Mouse (Mus musculus): ENCODE measurements at regions not wholly inside any gene's neighbourhood (a gene's known extent, or its start where the extent isn't known, plus 50 kb on each side); places are given as distances from the start of the nearest gene placed in this dataset.

DNA sequence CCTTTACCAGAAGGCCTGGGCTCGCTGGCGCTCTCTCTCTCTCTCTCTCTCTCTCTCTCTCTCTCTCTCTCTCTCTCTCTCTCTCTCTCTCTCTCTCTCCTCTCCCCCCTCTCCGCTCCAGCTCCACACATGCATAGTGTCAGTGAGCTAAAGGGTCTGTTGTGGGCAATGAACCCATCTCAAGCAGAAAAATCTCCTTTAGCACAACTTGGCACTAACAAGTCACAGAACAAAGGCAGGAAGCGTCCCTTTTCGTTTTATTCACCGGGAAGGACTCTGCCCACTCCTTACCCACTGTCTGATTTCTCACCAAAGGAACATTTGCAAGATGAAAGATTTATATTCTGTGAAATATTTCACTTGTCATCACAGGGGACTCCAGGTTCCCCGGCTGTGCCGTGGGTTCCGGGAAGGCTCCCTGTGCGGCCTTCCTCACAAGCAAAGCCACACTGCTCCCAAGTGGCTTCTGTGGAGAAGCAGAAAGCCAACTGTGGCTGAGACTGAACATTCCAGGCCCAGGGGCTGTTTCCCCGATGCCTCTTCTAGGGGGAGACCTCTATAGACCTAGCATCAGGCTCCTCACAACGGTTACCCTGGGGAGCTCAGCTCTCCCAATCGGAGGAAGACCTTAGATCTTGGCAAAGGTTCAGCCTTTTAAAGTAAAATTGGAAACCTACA, 253.2 kb upstream of the Spred2 start:
- no peak for DNase-seq (ENCODE audit: low spot score)

DNA sequence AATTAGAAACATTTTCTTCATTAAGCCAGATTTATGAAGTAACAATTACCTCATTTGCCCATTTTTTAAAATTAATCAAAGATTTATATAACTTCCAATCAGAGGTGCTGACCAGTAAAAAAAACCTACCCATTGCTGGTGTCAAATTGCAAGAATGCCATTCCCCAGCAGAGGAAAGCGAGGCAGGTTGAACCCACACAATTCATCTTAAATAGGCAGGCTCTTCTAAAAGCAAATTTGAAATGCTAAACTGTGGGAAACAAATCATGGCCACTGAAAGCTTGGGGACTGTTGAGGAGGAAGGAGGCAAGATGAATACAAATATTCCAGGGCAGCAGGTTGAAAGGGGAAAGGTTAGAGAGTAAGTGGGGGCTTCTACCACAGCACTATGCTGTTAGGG, 251.2 kb upstream of the Spred2 start:
- no peak for DNase-seq (ENCODE audit: low spot score)

- no peak for DNase-seq (ENCODE audit: low spot score)
Measured at GRCm38 (mm10) chr11:19676514-19676913, 247.7 kb upstream of the Spred2 start.

DNA sequence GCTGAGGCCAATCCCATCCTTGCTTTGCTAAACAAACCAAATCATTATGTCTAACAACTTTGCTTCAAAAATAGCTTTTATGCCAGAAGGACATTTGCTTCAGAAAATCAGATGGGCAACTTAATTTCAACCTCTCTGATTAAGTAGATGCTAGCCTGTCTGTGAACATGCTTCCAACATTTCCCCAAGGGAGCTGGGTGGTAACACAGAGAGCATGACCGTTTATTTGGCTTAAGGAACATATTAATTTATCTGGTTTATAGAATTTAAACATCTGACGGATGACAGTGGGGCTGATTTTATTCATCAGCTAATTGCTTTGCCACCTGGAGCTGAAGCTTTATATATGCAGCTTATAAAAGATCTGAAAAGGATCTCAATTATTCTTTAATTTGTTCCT, 245.1 kb upstream of the Spred2 start:
- DNase-seq (ENCODE audit: low spot score): no peak

GRCm38 (mm10) chr11:19679669-19680068, 244.5 kb upstream of the Spred2 start:
- DNase-seq (ENCODE audit: low spot score): no peak

GRCm38 (mm10) chr11:19701198-19701597, 223.0 kb upstream of the Spred2 start:
- DNase-seq (ENCODE audit: low spot score): no peak

DNA sequence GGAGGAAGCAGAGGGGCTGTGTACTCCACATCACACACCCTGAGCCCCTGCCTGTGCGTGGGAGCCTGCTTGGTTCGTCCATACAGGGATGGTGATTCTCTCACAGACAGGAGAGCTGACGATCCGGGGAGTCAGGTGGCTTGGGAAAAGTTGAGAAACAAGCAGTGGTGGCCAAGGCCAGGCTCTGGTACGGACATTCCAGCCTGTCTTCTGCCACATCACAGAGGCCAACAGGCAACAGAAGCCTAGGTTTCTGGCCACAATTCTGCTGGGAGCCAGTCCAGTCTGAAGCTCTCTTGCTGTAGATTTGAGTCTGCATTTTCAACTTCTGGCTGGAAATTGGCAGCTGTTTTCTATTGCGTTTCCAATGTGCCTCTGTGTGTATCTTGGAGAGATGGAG, 215.4 kb upstream of the Spred2 start:
- no peak for DNase-seq (ENCODE audit: low spot score)

DNA sequence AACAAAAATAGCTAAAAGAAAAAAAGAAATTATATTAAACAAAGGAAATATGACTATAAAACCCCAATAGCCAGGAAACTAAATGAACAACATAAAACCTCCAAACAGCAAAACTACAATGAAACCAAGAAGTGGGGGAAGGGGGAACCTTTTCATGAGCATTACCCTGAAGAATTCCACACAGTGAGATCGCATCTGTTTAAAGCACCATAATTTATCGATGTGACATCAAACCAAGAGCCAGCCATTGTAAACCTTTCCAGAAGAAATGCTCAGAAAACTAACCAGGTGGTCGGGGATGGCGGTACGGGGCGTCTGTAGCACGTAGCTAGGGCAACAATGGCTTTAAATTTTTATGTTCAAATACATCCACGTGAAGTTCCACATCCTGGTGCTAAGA, 214.8 kb upstream of the Spred2 start:
- DNase-seq (ENCODE audit: low spot score): no peak

GRCm38 (mm10) chr11:19713091-19713490, 211.1 kb upstream of the Spred2 start:
- DNase-seq (ENCODE audit: low spot score): no peak

GRCm38 (mm10) chr11:19713597-19713996, 210.6 kb upstream of the Spred2 start:
- no peak for DNase-seq (ENCODE audit: low spot score)

DNA sequence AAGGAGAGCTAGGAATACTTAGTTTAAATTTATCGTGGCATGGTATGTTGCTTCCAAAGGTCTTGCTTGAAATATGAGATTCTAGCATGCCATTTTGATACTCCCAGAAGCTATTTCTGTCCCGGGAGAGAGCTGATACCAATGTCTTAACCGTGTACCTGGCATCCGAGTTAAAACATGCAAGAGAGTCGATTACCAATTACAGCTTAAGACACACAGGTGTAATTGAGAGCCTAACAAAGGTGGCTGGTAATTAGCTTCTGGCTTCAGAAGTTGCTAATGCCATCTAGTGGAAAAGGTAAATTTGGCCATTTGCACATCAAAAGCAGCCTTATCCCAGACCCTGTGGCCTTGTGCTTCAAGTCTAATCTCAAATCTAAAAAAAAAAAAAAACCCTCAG, 210.0 kb upstream of the Spred2 start:
- no peak for DNase-seq (ENCODE audit: low spot score)

DNA sequence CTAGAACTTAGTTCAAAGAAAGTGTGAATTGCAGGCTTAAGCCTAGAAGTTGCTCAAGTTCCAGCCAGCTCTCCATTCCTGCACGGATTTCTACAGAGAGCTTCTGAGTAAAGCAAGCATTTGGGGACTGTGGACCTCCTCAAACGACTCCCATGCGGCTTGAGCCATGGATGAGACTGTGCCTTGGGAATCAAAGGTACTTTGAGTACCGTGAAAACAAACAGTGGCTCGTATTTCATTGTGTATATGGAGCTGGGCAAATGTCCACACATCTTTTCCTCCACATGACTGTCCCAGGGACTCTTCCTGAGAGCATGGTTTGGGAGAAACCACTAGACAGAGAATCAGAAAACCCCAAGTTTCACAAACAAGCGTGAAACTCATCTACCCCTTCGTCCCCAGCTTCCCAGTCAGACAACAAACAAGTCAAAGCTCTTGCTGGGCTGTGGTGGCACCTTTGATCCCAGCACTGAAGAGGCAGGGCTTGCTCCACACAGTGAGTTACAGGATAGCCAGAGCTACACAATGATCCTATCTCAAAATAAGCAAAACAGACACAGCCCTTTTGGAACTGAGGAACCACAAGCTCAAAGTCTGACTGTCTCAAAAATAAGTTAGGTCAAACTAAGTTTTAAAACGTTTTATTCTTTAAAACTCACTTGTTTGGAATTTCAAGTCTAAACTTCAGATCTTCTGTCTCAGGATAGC, 209.1 kb upstream of the Spred2 start:
- no peak for DNase-seq (ENCODE audit: low spot score)

- DNase-seq (ENCODE audit: low spot score): no peak
Measured at GRCm38 (mm10) chr11:19718165-19718564, 206.0 kb upstream of the Spred2 start.

GRCm38 (mm10) chr11:19729031-19729430, 195.1 kb upstream of the Spred2 start:
- no peak for DNase-seq (ENCODE audit: low spot score)

GRCm38 (mm10) chr11:19730747-19731146, 193.4 kb upstream of the Spred2 start:
- DNase-seq (ENCODE audit: low spot score): no peak

DNA sequence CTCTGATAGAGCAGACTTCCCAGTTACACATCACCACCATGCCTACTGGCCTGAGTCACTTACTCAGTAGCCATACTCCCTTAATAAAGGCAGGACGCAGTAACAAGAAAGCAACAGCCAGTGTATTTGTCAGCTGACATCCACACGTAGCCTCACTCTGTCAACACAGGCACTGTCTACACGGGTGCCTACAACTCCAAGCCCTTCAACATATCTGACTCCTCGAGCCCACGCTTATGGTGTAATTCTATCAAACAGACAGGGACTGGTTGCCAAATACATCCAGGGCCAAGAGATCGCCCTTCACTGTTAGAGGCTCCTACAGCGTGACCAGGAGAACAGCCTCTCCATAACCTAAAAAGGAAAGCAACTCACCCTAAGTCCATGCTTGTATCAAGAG, 188.1 kb upstream of the Spred2 start:
- DNase-seq (ENCODE audit: low spot score): no peak

- no peak for DNase-seq (ENCODE audit: low spot score)
Measured at GRCm38 (mm10) chr11:19736926-19737325, 187.2 kb upstream of the Spred2 start.

- DNase-seq (ENCODE audit: low spot score): no peak
Measured at GRCm38 (mm10) chr11:19737331-19737730, 186.8 kb upstream of the Spred2 start.

DNA sequence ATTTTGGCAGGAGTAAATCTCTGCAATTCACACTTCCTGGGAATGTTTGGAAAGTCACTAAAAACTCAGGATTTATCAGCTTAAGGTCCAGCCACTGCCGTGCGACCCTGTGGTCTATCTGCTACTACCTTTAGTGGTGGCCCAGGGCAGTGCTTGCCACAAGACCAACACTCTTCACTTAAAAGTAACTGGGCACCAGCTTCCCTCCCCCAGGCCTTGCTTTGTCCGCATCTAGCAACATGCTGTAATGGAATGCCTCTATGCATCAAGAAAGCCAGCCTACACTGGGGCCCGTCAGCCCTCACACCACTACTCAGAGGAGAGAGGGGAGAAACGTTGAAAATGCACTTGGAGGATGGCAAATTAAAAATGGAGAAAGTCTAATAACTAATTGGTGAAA, 186.4 kb upstream of the Spred2 start:
- no peak for DNase-seq (ENCODE audit: low spot score)

GRCm38 (mm10) chr11:19739527-19740151, 184.5 kb upstream of the Spred2 start:
- DNase-seq (ENCODE audit: low spot score): no peak

DNA sequence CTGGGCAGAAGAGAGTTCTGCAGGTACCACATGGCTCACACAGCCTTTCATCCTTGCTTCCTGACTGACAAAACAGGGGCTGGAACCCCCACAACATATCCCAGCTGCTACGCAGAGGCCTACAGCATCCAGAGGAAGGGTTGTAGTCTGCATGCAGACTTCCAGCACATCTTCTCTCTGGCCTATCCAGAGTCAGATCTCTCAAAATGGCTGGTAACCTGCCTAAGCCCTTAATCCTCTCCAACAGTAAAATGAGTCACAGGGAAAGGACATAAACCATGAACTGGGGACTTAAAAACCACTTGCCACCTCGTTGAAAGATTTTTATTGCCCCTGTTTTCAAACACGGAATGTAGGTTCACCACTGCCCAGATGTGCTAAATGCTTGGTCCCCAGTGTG, 183.6 kb upstream of the Spred2 start:
- DNase-seq (ENCODE audit: low spot score): no peak

GRCm38 (mm10) chr11:19747097-19747972, 176.8 kb upstream of the Spred2 start:
- DNase-seq (ENCODE audit: low spot score): no peak

All from T-cell, adult 2 months (primary cell).